In genomic region chr13:65420201-65420600, GRCm38 (mm10) we compare ENCODE assay signal across 8 mouse cellular contexts.
DNase-seq lines count a peak whose midpoint lies in the region; ATAC-seq and TF ChIP-seq lines count a peak whose summit lies in the region.
"Not testable (repeated sequence)": the region's sequence is repeated elsewhere in the genome, so short reads cannot be mapped to it uniquely, and the experiment has no call there.

No protein-coding gene starts in this region.

- ATAC-seq in embryonic facial prominence, embryonic 13.5 days (ENCODE audit: insufficient number of reproducible peaks, insufficient read depth, low FRiP score, low TSS enrichment, low read depth); heart, embryonic 16.5 days (replicated peaks; ENCODE audit: extremely low read depth, insufficient read depth, low FRiP score); intestine, embryonic 15.5 days; limb, embryonic 13.5 days (ENCODE audit: low FRiP score, low read depth): not testable (repeated sequence)

- not testable (repeated sequence) for H3K36me3 ChIP-seq in embryonic facial prominence, embryonic 13.5 days; heart, embryonic 16.5 days (ENCODE audit: control insufficient read depth, insufficient read depth); intestine, embryonic 15.5 days; limb, embryonic 13.5 days

- 10% methylated on average over 27 of the region's 28 CpGs for WGBS in embryonic facial prominence, embryonic 13.5 days
- 8% methylated on average over 26 of the region's 28 CpGs for WGBS in heart, embryonic 16.5 days
- WGBS in intestine, embryonic 15.5 days = 4% methylated on average over 27 of the region's 28 CpGs
- 4% methylated on average over 26 of the region's 28 CpGs for WGBS in limb, embryonic 13.5 days
- 10% methylated on average over 25 of the region's 28 CpGs for WGBS in olfactory bulb, adult 2 months

- TF ChIP-seq CTCF in olfactory bulb, adult 2 months (IDR thresholded peaks at IDR 0.05; ENCODE audit: insufficient read depth, low read depth, low read length) = not testable (repeated sequence)

- peak overlapping the region; percentile 22; the same call in 1 of the 2 replicates for H3K4me2 ChIP-seq in embryonic facial prominence, embryonic 13.5 days
- H3K4me2 ChIP-seq in heart, embryonic 16.5 days (ENCODE audit: low read depth, low read length) = peak overlapping the region; percentile 49
- peak overlapping the region; percentile 52 for H3K4me2 ChIP-seq in intestine, embryonic 15.5 days (replicated peaks)
- peak overlapping the region; percentile 39 for H3K4me2 ChIP-seq in limb, embryonic 13.5 days (replicated peaks)

- H3K4me3 ChIP-seq in embryonic facial prominence, embryonic 13.5 days = not testable (repeated sequence)
- H3K4me3 ChIP-seq in heart, embryonic 16.5 days (ENCODE audit: low read length) = peak overlapping the region; percentile 26
- peak overlapping the region; percentile 28 for H3K4me3 ChIP-seq in intestine, embryonic 15.5 days (replicated peaks)
- H3K4me3 ChIP-seq in limb, embryonic 13.5 days = peak overlapping the region; percentile 24
- 0 out of 2 replicates have a peak overlapping the region, but pooled peaks have one; percentile 13 for H3K4me3 ChIP-seq in olfactory bulb, adult 2 months (ENCODE audit: insufficient read depth, low read depth, low read length)

- H3K4me1 ChIP-seq in embryonic facial prominence, embryonic 13.5 days; heart, embryonic 16.5 days (ENCODE audit: control insufficient read depth, insufficient read depth, low read length); intestine, embryonic 15.5 days (replicated peaks); limb, embryonic 13.5 days; olfactory bulb, adult 2 months (ENCODE audit: control insufficient read depth, insufficient read depth, low read length): not testable (repeated sequence)

- not testable (repeated sequence) for H3K27me3 ChIP-seq in embryonic facial prominence, embryonic 13.5 days; heart, embryonic 16.5 days (ENCODE audit: control insufficient read depth, insufficient read depth, low read length); intestine, embryonic 15.5 days (replicated peaks); limb, embryonic 13.5 days

- peak; percentile 34 for DNase-seq in R1 (ENCODE audit: low read depth, low spot score)
- DNase-seq in lung, postnatal 10 days = peak; percentile 2
- peak; percentile 11 for DNase-seq in yolk sac, embryonic 10.5 days (ENCODE audit: low spot score)

- H3K27ac ChIP-seq in embryonic facial prominence, embryonic 13.5 days; heart, embryonic 16.5 days (ENCODE audit: low read length); intestine, embryonic 15.5 days; limb, embryonic 13.5 days; olfactory bulb, adult 2 months (ENCODE audit: insufficient read depth, low read depth, low read length): not testable (repeated sequence)

- not testable (repeated sequence) for H3K9me3 ChIP-seq in embryonic facial prominence, embryonic 13.5 days; heart, embryonic 16.5 days (replicated peaks; ENCODE audit: control insufficient read depth, low read length); intestine, embryonic 15.5 days; limb, embryonic 13.5 days

- not testable (repeated sequence) for TF ChIP-seq POLR2A in olfactory bulb, adult 2 months (IDR thresholded peaks at IDR 0.05; ENCODE audit: insufficient read depth, low read depth, low read length)

- not testable (repeated sequence) for H3K9ac ChIP-seq in embryonic facial prominence, embryonic 13.5 days; heart, embryonic 16.5 days (ENCODE audit: low read length); intestine, embryonic 15.5 days; limb, embryonic 13.5 days
